Mouse (Mus musculus) olfactory bulb, adult 2 months (tissue): Measurements from ENCODE around the gene Phldb2.

Experiments
- CTCF ChIP-seq: fragments of 200-500 bp; IDR thresholded peaks from 2 replicates; pipeline ENCODE4 v1.5.1; 2012; ENCODE audit warnings: low read depth, mild to moderate bottlenecking, low read length, moderate library complexity; ENCODE audit not compliant: insufficient read depth
- POLR2A ChIP-seq: fragments of 200-500 bp; IDR thresholded peaks from 2 replicates; pipeline ENCODE4 v1.6.1; 2012; ENCODE audit warnings: mild to moderate bottlenecking, low read depth, low read length, moderate library complexity; ENCODE audit not compliant: insufficient read depth

DNA sequence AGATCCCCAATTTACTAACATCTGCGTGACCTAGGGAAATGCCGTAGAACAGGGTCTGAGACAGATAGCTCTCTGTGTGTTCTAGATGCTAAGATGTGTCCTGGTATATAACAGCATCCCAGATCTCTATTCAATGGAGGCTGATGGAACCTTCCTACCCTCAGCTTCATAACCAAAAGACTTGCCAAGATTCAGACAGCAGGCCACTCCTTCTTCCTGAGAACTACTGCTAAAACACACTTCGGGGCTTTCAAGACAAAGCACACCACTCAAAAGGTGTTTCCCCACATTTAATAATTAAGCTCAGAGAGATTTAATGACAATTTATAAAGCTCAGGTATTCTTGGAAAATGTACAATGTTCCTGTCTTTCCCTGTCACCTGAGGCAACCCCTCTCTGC, 111.6 kb downstream of the Phldb2 start:
- TF ChIP-seq POLR2A (no peak), CTCF (no peak)
